Mouse (Mus musculus): Measurements from ENCODE around the gene Hgd.
"Not testable (repeated sequence)": the region's sequence is repeated elsewhere in the genome, so short reads cannot be mapped to it uniquely, and the experiment has no call there.

DNA sequence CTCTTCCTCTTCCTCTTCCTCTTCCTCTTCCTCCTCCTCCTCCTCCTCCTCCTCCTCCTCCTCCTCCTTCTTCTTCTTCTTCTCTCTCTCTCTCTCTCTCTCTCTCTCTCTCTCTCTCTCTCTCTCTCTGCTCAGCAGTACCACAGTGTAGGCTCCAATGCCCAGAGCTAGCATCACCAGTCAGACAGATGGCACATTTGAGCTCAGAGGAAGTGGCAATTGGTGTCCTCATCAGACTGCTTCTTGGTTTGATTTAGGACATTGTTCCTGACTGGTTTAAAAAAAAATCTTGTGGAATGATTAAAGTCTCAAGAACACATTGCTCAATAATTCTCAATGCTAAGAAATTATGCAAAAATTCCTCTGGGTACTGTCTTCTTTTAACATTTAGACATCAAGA lies 60.6 kb downstream of the Hgd start:
- not testable (repeated sequence) for TF ChIP-seq POLR2A (IDR thresholded peaks at IDR 0.05; ENCODE audit: borderline replicate concordance, control insufficient read depth, low read depth, low read length); CTCF (IDR thresholded peaks at IDR 0.05; ENCODE audit: control insufficient read depth, insufficient read depth, low read length)

Measured in bone marrow, adult 2 months (tissue).